Mouse (Mus musculus): ENCODE data around the gene Pex11a. TPM values are rescaled to one million over a fixed set of nuclear protein-coding genes. Genes with fewer than 3 reads are reported as not detected.

Pex11a gene
- polyA plus RNA-seq, 1 experiment from 2014 or later, result 9.4 TPM

DNA sequence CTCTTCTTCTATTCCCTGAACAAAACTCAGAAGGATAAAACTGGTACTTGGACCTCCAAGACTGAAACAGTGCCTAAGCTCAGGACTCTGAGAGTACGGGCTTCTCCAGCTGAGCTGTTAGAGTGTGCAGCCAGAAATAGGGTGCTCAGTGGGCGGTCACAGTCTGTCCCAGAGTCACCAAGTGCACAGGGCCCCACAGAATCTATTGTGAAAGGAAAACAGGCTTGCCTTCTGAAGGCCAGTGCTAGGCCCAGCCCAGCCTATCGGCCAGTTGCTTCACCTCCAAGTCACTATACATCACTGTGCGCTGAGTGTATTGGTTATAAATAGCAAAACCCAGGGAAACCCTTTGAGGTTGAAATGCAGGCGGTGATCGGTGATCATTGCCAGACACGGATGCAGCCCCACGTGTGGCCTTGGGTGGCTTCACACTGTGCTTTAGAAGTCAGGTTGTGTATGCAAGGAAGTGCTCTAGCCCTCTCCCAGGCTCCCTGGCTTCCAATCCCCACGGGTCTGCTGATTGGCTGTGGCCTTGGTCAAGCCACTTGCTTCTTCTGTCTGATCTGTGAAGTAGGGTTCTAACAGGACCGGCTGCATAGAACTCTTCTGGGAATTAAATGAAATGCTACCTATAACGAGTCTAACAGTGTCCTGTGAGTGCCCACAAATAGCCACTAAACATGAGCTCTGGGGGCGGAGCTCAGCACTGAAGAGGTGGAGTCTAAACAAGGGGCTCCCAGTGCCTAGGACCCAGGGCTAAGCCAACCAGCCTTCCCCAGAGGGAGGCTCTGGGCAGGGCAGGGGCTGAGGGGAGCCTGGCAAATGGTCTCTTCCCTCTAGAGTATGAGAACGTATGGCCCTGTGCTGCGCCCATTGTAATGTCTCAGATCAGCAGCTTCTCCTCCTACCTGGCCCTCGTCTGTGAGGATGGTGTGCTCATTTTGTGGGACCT, 28.9 kb upstream of the Pex11a start:
- peak overlapping the region; percentile 28 for H3K4me2 ChIP-seq (ENCODE audit: low read length)
- H3K9me3 ChIP-seq (ENCODE audit: control insufficient read depth, low read length), result no peaks in the 10 kb centered on the region
- no peak overlapping the region for H3K9ac ChIP-seq (ENCODE audit: low read length)

DNA sequence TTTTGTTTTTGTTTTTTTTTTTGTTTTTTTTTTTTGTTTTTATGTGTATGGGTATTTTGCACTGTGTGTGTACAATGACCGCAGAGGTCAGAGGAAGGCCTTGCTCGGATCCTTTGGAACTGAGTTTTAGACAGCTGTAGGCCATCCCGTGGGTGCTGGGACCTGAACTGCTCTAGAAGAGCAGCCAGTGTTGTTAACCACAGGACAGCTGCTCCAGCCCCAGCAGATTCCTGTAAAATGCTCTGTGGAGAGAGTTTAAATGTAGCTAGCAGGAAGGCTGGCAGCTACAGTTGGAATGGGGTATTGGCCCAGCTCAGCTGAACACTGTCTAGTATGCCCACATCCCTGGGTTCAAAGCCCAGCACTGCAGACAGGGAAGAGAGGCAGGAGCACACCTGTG, 26.7 kb upstream of the Pex11a start:
- no peaks in the 10 kb centered on the region for H3K9me3 ChIP-seq (ENCODE audit: control insufficient read depth, low read length)

More for the DNA sequence above, 28.9 kb upstream of the Pex11a start:
- WGBS, result 25% methylated on average over 15 of the region's 15 CpGs
- Histone ChIP-seq H3K4me1 (ENCODE audit: control insufficient read depth in 2 of 2, insufficient read depth in 2 of 2, low read length in 2 of 2) (peaks cover 14 to 19% of the 10 kb centered on the region in 2 experiments), H3K36me3 (ENCODE audit: control insufficient read depth, insufficient read depth, low read length) (no peaks in the 10 kb centered on the region), H3K4me3 (ENCODE audit: control insufficient read depth in 1 of 2, insufficient read depth in 1 of 2, low read depth in 1 of 2, low read length in 2 of 2) (no peak overlapping the region), H3K27me3 (ENCODE audit: control insufficient read depth, insufficient read depth, low read length) (no peaks in the 10 kb centered on the region), H3K27ac (replicated peaks in 1 of 2; ENCODE audit: control insufficient read depth in 1 of 2, insufficient read depth in 1 of 2, low read depth in 2 of 2, low read length in 2 of 2) (peak overlapping the region; percentile 75 to 88)
- ATAC-seq (ENCODE audit: insufficient number of reproducible peaks, insufficient read depth, low FRiP score, low read depth), result peak; percentile 62; the same call in 1 of the 2 replicates

DNA sequence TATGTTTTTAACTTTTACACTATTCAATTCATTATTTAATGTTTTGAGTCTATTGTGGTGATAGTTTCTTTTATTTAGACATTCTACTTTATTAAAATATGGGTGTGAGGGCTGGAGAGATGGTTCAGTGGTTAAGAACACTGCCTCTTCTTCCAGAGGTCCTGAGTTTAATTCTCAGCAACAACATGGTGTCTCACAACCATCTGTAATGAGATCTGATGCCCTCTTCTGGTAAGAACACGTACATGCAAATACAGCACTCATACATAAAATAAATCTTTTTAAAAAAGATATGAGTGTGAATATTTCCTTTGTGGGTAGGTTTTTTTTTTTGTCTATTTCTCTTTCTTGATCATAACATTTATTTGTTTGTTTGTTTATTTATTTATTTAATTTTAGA, 23.1 kb upstream of the Pex11a start:
- Histone ChIP-seq H3K36me3 (ENCODE audit: control insufficient read depth, insufficient read depth, low read length) (no peaks in the 10 kb centered on the region), H3K27ac (replicated peaks in 1 of 2; ENCODE audit: control insufficient read depth in 1 of 2, insufficient read depth in 1 of 2, low read depth in 2 of 2, low read length in 2 of 2) (no peak overlapping the region), H3K9ac (ENCODE audit: low read length) (no peak overlapping the region), H3K4me1 (ENCODE audit: control insufficient read depth in 2 of 2, insufficient read depth in 2 of 2, low read length in 2 of 2) (peaks cover 2% of the 10 kb centered on the region in 2 experiments; a peak in 3 of 4 replicates), H3K4me3 (ENCODE audit: control insufficient read depth in 1 of 2, insufficient read depth in 1 of 2, low read depth in 1 of 2, low read length in 2 of 2) (no peak overlapping the region), H3K9me3 (ENCODE audit: control insufficient read depth, low read length) (no peaks in the 10 kb centered on the region), H3K27me3 (ENCODE audit: control insufficient read depth, insufficient read depth, low read length) (no peaks in the 10 kb centered on the region), H3K4me2 (ENCODE audit: low read length) (no peak overlapping the region)
- ATAC-seq (ENCODE audit: insufficient number of reproducible peaks, insufficient read depth, low FRiP score, low read depth), result no peak
- whole genome bisulfite sequencing, result 49% methylated on average over 1 of the region's 1 CpGs

More for the DNA sequence above, 26.7 kb upstream of the Pex11a start:
- ATAC-seq (ENCODE audit: insufficient number of reproducible peaks, insufficient read depth, low FRiP score, low read depth), result no peak
- no peak overlapping the region for H3K4me3 ChIP-seq (ENCODE audit: control insufficient read depth in 1 of 2, insufficient read depth in 1 of 2, low read depth in 1 of 2, low read length in 2 of 2)
- no peak overlapping the region for H3K4me2 ChIP-seq (ENCODE audit: low read length)
- 80% methylated on average over 3 of the region's 3 CpGs for WGBS
- peaks cover 14 to 19% of the 10 kb centered on the region in 2 experiments for H3K4me1 ChIP-seq (ENCODE audit: control insufficient read depth in 2 of 2, insufficient read depth in 2 of 2, low read length in 2 of 2)
- H3K36me3 ChIP-seq (ENCODE audit: control insufficient read depth, insufficient read depth, low read length), result no peaks in the 10 kb centered on the region
- no peak overlapping the region for H3K9ac ChIP-seq (ENCODE audit: low read length)
- no peaks in the 10 kb centered on the region for H3K27me3 ChIP-seq (ENCODE audit: control insufficient read depth, insufficient read depth, low read length)
- H3K27ac ChIP-seq (replicated peaks in 1 of 2; ENCODE audit: control insufficient read depth in 1 of 2, insufficient read depth in 1 of 2, low read depth in 2 of 2, low read length in 2 of 2), result no peak overlapping the region

DNA sequence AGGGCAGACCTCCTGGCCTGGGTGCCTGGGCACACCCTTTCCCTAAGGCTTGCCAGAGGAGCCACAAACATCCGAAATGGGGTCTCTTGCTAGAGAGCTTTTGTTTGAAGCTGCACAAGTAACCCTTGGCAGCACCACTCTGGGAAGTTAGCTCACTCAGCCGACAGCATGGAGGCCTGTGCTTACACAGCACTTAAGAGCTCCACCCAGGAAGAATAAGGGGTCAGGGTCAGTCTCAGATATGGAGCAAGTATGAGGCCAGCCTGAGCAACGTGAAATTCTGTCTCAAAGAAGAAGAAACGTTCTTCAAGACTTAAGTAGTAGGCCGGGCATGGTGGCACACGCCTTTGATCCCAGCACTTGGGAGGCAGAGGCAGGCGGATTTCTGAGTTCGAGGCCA, 19.2 kb upstream of the Pex11a start:
- no peak overlapping the region for H3K4me2 ChIP-seq (ENCODE audit: low read length)
- no peak for ATAC-seq (ENCODE audit: insufficient number of reproducible peaks, insufficient read depth, low FRiP score, low read depth)
- H3K9ac ChIP-seq (ENCODE audit: low read length), result no peak overlapping the region
- H3K36me3 ChIP-seq (ENCODE audit: control insufficient read depth, insufficient read depth, low read length), result no peaks in the 10 kb centered on the region
- H3K27me3 ChIP-seq (ENCODE audit: control insufficient read depth, insufficient read depth, low read length), result no peaks in the 10 kb centered on the region
- WGBS, result 75% methylated on average over 8 of the region's 8 CpGs
- no peaks in the 10 kb centered on the region for H3K4me1 ChIP-seq (ENCODE audit: control insufficient read depth in 2 of 2, insufficient read depth in 2 of 2, low read length in 2 of 2)
- H3K4me3 ChIP-seq (ENCODE audit: control insufficient read depth in 1 of 2, insufficient read depth in 1 of 2, low read depth in 1 of 2, low read length in 2 of 2), result no peak overlapping the region
- H3K27ac ChIP-seq (replicated peaks in 1 of 2; ENCODE audit: control insufficient read depth in 1 of 2, insufficient read depth in 1 of 2, low read depth in 2 of 2, low read length in 2 of 2), result no peak overlapping the region
- no peaks in the 10 kb centered on the region for H3K9me3 ChIP-seq (ENCODE audit: control insufficient read depth, low read length)

DNA sequence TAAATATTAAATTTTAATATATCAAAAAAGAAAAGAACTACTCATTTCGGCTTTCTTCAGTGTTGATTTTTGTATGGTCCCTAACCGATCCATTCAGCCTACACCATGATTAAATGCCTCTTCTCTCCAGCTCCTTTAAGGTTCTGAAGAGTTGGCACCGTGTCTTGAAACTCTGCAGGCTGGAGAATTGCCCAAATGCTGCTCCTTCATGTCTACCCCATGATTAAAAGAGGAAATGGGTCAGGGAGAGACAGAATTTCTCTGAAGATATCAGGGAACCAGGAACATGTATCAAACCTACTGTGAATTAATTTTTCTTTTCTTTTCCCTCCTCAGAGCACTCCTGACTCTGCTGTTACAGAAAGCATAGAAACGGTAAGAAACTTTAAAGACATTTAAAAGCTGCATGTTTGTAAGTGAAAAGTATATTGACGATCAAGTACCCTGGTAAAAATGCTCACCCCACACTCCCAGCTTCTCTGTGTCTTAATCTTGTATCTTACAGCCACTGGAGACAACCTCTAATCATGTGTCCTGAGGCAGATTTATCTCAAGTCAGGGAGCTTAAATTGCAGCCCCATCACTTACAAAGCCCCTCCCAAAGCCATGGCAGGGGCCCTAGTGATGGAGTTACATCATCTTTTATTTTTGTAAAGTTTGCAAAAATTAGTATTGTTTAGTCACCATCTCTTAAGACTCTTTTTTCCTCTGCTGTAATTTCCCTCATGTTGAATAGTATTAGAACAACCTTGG, 18.4 kb upstream of the Pex11a start:
- no peak overlapping the region for H3K4me3 ChIP-seq (ENCODE audit: control insufficient read depth in 1 of 2, insufficient read depth in 1 of 2, low read depth in 1 of 2, low read length in 2 of 2)
- H3K9me3 ChIP-seq (ENCODE audit: control insufficient read depth, low read length), result no peaks in the 10 kb centered on the region
- no peak overlapping the region for H3K4me2 ChIP-seq (ENCODE audit: low read length)
- no peaks in the 10 kb centered on the region for H3K27me3 ChIP-seq (ENCODE audit: control insufficient read depth, insufficient read depth, low read length)
- no peaks in the 10 kb centered on the region for H3K36me3 ChIP-seq (ENCODE audit: control insufficient read depth, insufficient read depth, low read length)
- H3K27ac ChIP-seq (replicated peaks in 1 of 2; ENCODE audit: control insufficient read depth in 1 of 2, insufficient read depth in 1 of 2, low read depth in 2 of 2, low read length in 2 of 2), result no peak overlapping the region
- WGBS, result 65% methylated on average over 5 of the region's 5 CpGs
- H3K4me1 ChIP-seq (ENCODE audit: control insufficient read depth in 2 of 2, insufficient read depth in 2 of 2, low read length in 2 of 2), result no peaks in the 10 kb centered on the region
- no peak for ATAC-seq (ENCODE audit: insufficient number of reproducible peaks, insufficient read depth, low FRiP score, low read depth)
- H3K9ac ChIP-seq (ENCODE audit: low read length), result no peak overlapping the region

DNA sequence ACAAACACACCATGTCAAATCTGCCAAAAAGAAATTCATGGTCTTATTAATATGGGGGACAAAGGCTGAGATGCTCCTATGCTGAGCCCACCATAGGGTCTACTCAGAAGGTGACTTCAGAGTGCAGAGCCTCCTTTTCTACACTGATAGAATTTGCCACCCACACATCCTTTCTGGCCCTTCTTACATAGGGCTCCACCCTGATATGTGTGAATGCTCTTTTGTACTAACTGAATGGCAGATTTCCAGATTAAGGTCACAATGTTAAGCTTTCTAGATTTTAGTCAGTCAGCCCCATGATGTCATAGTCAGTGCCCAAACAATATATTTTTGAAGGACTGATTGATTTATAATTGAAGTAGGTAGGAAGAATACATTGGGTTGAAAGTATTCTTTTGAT, 16.8 kb upstream of the Pex11a start:
- Histone ChIP-seq H3K9me3 (ENCODE audit: control insufficient read depth, low read length) (no peaks in the 10 kb centered on the region), H3K4me2 (ENCODE audit: low read length) (no peak overlapping the region), H3K4me1 (ENCODE audit: control insufficient read depth in 2 of 2, insufficient read depth in 2 of 2, low read length in 2 of 2) (no peaks in the 10 kb centered on the region), H3K9ac (ENCODE audit: low read length) (no peak overlapping the region), H3K27me3 (ENCODE audit: control insufficient read depth, insufficient read depth, low read length) (no peaks in the 10 kb centered on the region), H3K4me3 (ENCODE audit: control insufficient read depth in 1 of 2, insufficient read depth in 1 of 2, low read depth in 1 of 2, low read length in 2 of 2) (no peak overlapping the region), H3K36me3 (ENCODE audit: control insufficient read depth, insufficient read depth, low read length) (no peaks in the 10 kb centered on the region), H3K27ac (replicated peaks in 1 of 2; ENCODE audit: control insufficient read depth in 1 of 2, insufficient read depth in 1 of 2, low read depth in 2 of 2, low read length in 2 of 2) (no peak overlapping the region)
- ATAC-seq (ENCODE audit: insufficient number of reproducible peaks, insufficient read depth, low FRiP score, low read depth), result no peak

DNA sequence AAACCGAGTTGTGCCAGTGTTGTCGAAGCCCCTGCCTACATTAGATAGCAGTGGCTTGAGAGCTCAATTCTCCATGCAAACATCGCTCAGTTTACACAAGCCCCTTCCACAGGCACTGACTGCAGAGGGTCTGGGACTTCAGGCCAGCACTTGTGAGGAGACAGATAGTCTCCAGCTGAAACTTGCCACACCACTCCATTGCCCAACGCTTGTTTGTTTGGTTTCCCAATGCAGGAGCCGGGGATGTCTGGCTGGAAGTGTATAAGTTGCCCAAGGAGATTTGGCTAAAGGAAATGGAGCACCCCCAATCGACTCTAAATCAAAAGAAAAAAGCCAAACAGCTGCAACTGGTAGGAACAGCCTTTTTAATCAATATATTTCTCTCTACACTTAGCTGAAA, 15.2 kb upstream of the Pex11a start:
- H3K9ac ChIP-seq (ENCODE audit: low read length), result no peak overlapping the region
- no peaks in the 10 kb centered on the region for H3K4me1 ChIP-seq (ENCODE audit: control insufficient read depth in 2 of 2, insufficient read depth in 2 of 2, low read length in 2 of 2)
- H3K27me3 ChIP-seq (ENCODE audit: control insufficient read depth, insufficient read depth, low read length), result no peaks in the 10 kb centered on the region
- no peak overlapping the region for H3K27ac ChIP-seq (replicated peaks in 1 of 2; ENCODE audit: control insufficient read depth in 1 of 2, insufficient read depth in 1 of 2, low read depth in 2 of 2, low read length in 2 of 2)
- no peak overlapping the region for H3K4me3 ChIP-seq (ENCODE audit: control insufficient read depth in 1 of 2, insufficient read depth in 1 of 2, low read depth in 1 of 2, low read length in 2 of 2)
- ATAC-seq (ENCODE audit: insufficient number of reproducible peaks, insufficient read depth, low FRiP score, low read depth), result no peak
- WGBS, result 50% methylated on average over 6 of the region's 6 CpGs
- no peaks in the 10 kb centered on the region for H3K36me3 ChIP-seq (ENCODE audit: control insufficient read depth, insufficient read depth, low read length)
- H3K4me2 ChIP-seq (ENCODE audit: low read length), result no peak overlapping the region
- no peaks in the 10 kb centered on the region for H3K9me3 ChIP-seq (ENCODE audit: control insufficient read depth, low read length)
